Mouse (Mus musculus) kidney, embryonic 15.5 days (tissue): ENCODE results near the gene Efemp1. TPM values are rescaled to one million over a fixed set of nuclear protein-coding genes. Genes with fewer than 3 reads are reported as not detected.

ENCODE experiments used
- ATAC-seq: fragments of 200-750 bp; cut with Nextera tagmentation; replicated peaks from 2 replicates; pipeline ENCODE4 v1.8.0; 2017; ENCODE audit warnings: moderate TSS enrichment; ENCODE audit not compliant: low FRiP score
- H3K27ac ChIP-seq: fragments of 300-500 bp; sonication (generic); 2 replicates; pipeline ENCODE4 v1.5.1; 2015; ENCODE audit warnings: mild to moderate bottlenecking, inconsistent platforms
- H3K27me3 ChIP-seq: fragments of 300-500 bp; sonication (generic); 2 replicates; pipeline ENCODE4 v1.6.1; 2015; ENCODE audit warnings: inconsistent platforms
- H3K36me3 ChIP-seq: fragments of 300-500 bp; sonication (generic); 2 replicates; pipeline ENCODE4 v1.6.1; 2015; ENCODE audit warnings: inconsistent platforms
- H3K4me1 ChIP-seq: fragments of 300-500 bp; sonication (generic); 2 replicates; pipeline ENCODE4 v1.6.1; 2015; ENCODE audit warnings: inconsistent platforms
- H3K4me2 ChIP-seq: fragments of 300-500 bp; sonication (generic); 2 replicates; pipeline ENCODE4 v1.6.1; 2015; ENCODE audit warnings: moderate library complexity, mild to moderate bottlenecking, inconsistent platforms
- H3K4me3 ChIP-seq: fragments of 300-500 bp; sonication (generic); replicated peaks from 2 replicates; pipeline ENCODE4 v1.5.1; 2015; ENCODE audit warnings: mild to moderate bottlenecking, inconsistent platforms
- H3K9ac ChIP-seq: fragments of 300-500 bp; sonication (generic); 2 replicates; pipeline ENCODE4 v1.6.1; 2015; ENCODE audit warnings: mild to moderate bottlenecking, inconsistent platforms
- H3K9me3 ChIP-seq: fragments of 300-500 bp; sonication (generic); replicated peaks from 2 replicates; pipeline ENCODE4 v1.6.1; 2016; ENCODE audit warnings: inconsistent platforms
- WGBS: fragments of 180-500 bp; shearing (Covaris S2); methylation state at CpG from one replicate; pipeline ENCODE4 v1.1.7; 2015; ENCODE audit warnings: mixed read lengths; 5-methylcytosine and 5-hydroxymethylcytosine counted together
- polyA plus RNA-seq: library from polyadenylated mRNA; unstranded; fragments of >200 nt; fragmentation: Nextera tagmentation; extraction: Ambion mirVana; gene quantifications from 2 replicates; pipeline ENCODE4 v1.2.1, GENCODE M21; 2015

Gene Efemp1
- polyA plus RNA-seq, 1 experiment from 2014 or later: 15.2 TPM

GRCm38 (mm10) chr11:28951586-28952210, 98.7 kb downstream of the Efemp1 start:
- Histone ChIP-seq H3K9ac (no peak overlapping the region), H3K36me3 (no peaks in the 10 kb centered on the region), H3K27ac (peak overlapping the region; percentile 56), H3K4me1 (peaks cover 19% of the 10 kb centered on the region), H3K9me3 (no peaks in the 10 kb centered on the region), H3K27me3 (no peaks in the 10 kb centered on the region), H3K4me2 (no peak overlapping the region), H3K4me3 (no peak overlapping the region)
- WGBS: 26% methylated on average over 2 of the region's 2 CpGs
- ATAC-seq: peak; percentile 76

GRCm38 (mm10) chr11:28954673-28955304, 101.8 kb downstream of the Efemp1 start:
- 41% methylated on average over 6 of the region's 6 CpGs for WGBS
- H3K9ac ChIP-seq: no peak overlapping the region
- no peak overlapping the region for H3K4me2 ChIP-seq
- no peaks in the 10 kb centered on the region for H3K36me3 ChIP-seq
- no peaks in the 10 kb centered on the region for H3K9me3 ChIP-seq
- H3K27ac ChIP-seq: peak overlapping the region; percentile 51
- no peaks in the 10 kb centered on the region for H3K27me3 ChIP-seq
- H3K4me1 ChIP-seq: peaks cover 19% of the 10 kb centered on the region
- H3K4me3 ChIP-seq: no peak overlapping the region
- peak; percentile 66 for ATAC-seq

- ATAC-seq: peak; percentile 53; the same call in 1 of the 2 replicates
- Histone ChIP-seq H3K4me2 (no peak overlapping the region), H3K27me3 (no peaks in the 10 kb centered on the region), H3K4me1 (peaks cover 19% of the 10 kb centered on the region), H3K9ac (no peak overlapping the region), H3K27ac (peak overlapping the region; percentile 46; the same call in 1 of the 2 replicates), H3K9me3 (no peaks in the 10 kb centered on the region), H3K4me3 (no peak overlapping the region), H3K36me3 (no peaks in the 10 kb centered on the region)
Measured at GRCm38 (mm10) chr11:28955305-28955701, 102.3 kb downstream of the Efemp1 start.

- Histone ChIP-seq H3K4me3 (no peak overlapping the region), H3K27me3 (no peaks in the 10 kb centered on the region), H3K9me3 (no peaks in the 10 kb centered on the region), H3K9ac (no peak overlapping the region), H3K36me3 (no peaks in the 10 kb centered on the region), H3K4me2 (no peak overlapping the region), H3K4me1 (no peaks in the 10 kb centered on the region), H3K27ac (no peak overlapping the region)
- ATAC-seq: no peak
- WGBS: 71% methylated on average over 1 of the region's 1 CpGs
Measured at GRCm38 (mm10) chr11:28961381-28961780, 108.4 kb downstream of the Efemp1 start.
